Mouse (Mus musculus): ENCODE measurements around the gene Wipi1.

DNA sequence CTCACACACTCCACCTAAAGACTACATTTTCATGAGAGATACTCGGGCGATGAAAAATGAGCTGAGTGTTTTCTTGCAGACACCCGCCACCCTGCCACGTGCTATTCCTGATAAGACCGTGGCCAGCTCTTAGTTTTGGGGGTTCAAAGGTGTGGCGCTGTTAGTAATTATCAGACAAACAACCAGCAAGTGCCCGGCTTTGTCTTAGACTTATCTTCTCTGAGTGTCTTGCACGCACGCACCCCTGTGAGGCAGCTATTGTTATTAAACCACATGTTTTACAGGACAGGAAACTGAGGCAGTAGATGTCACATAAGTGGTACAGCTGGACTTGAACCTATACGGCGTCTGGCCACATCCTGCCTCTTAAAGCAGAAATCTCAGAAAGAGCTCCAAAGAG lies 54.3 kb downstream of the Wipi1 start:
- no peak for TF ChIP-seq CTCF (IDR thresholded peaks at IDR 0.05; ENCODE audit: borderline replicate concordance, insufficient read depth, low read depth, low read length)
- TF ChIP-seq POLR2A (IDR thresholded peaks at IDR 0.05; ENCODE audit: borderline replicate concordance, insufficient read depth, low read length): no peak
